Mouse (Mus musculus) C2C12 (cell line): ENCODE results near the gene Papolg.

Source experiments
- CTCF ChIP-seq: IDR thresholded peaks from one replicate; pipeline ENCODE4 v1.5.1; 2011; ENCODE audit not compliant: control insufficient read depth, insufficient read depth, insufficient read length
- MAX ChIP-seq: IDR thresholded peaks from one replicate; pipeline ENCODE4 v1.6.1; 2011; ENCODE audit warnings: mild to moderate bottlenecking, control low read depth
- MYOD1 ChIP-seq: IDR thresholded peaks from one replicate; pipeline ENCODE4 v1.6.1; 2011; ENCODE audit warnings: low read depth; ENCODE audit not compliant: control insufficient read depth, insufficient read length

- TF ChIP-seq CTCF (no peak), MAX (peak; percentile 32), MYOD1 (no peak)
These were observed at the start of gene Papolg for GRCm38 (mm10) chr11:23895060-23895426.
